Mouse (Mus musculus) cerebellum, adult 2 months (tissue): ENCODE results near the gene Hoxa7.

Source experiments
- CTCF ChIP-seq: fragments of 200-500 bp; IDR thresholded peaks from 2 replicates; pipeline ENCODE4 v1.5.1; 2011; ENCODE audit warnings: low read depth, mild to moderate bottlenecking, control low read depth, low read length, moderate library complexity, borderline replicate concordance; ENCODE audit not compliant: insufficient read depth
- POLR2A ChIP-seq: fragments of 200-500 bp; IDR thresholded peaks from 2 replicates; pipeline ENCODE4 v1.6.1; 2011; ENCODE audit warnings: low read length, control low read depth, borderline replicate concordance; ENCODE audit not compliant: insufficient read depth

DNA sequence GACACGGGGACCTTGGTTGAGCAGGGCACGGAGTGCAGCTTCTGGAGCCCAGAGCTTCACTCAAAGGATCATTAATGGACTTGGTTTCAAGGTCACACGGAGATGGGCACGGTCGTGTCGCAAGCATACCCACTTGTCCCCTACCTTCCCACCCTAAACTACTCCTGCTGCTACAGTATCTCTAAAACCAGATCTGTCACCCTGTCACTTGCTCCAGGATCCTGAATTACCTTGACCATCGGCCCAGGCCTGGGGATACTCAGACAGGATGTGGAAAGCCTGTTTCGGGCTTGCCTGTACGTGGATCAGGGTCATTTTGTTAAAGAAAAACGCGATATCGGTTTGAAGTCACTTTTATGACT lies 12.0 kb downstream of the Hoxa7 start:
- TF ChIP-seq CTCF: no peak
- no peak for TF ChIP-seq POLR2A
